Mouse (Mus musculus): ENCODE measurements around the gene Cntnap5a. TPM values are rescaled to one million over a fixed set of nuclear protein-coding genes. Genes with fewer than 3 reads are reported as not detected.

Cntnap5a gene
- polyA plus RNA-seq, 1 experiment from 2014 or later: 0.07 TPM

DNA sequence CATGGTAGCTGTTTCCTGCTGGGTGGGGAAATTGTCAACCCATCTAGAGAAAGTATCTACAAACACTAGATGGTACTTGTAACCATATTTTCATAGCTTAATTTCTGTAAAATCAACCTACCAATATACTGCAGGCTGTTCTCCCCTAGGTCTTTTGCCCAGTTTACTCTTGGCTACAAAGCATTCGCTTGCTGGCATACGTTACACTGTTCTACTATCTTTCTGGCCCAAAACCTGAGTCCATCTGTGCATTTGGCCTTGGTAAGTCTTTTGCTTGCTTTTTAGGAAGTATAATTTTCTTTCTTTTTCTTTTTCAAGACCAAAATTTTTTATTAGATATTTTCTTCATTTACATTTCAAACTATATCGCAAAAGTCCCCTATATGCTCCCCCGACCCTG lies 686.3 kb downstream of the Cntnap5a start:
- H3K27ac ChIP-seq (ENCODE audit: low read length): no peak overlapping the region

DNA sequence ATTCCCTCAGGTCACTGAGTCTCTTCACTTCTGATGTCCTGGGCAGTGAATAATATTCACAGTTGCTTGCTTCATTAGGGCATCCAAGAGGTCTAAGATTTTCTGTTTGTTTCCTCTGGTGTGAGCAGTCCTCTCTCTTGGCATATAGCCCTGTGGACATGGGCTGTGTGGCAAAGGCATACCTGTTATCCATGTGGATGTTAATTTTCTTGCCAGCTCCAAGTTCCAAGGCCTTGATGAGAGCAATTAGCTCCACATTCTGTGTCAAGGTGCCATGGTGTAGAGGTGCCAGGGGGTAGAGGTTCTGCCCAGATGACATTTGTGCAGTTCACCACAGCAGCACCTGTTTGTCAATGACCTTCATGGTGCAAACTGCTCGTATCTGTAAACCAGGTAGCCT lies 689.0 kb downstream of the Cntnap5a start:
- WGBS: 70% methylated on average over 1 of the region's 1 CpGs
- H3K36me3 ChIP-seq (ENCODE audit: control insufficient read depth, insufficient read depth, low read length): no peaks in the 10 kb centered on the region
- ATAC-seq: no peak

More for the DNA sequence above, 686.3 kb downstream of the Cntnap5a start:
- no peak overlapping the region for H3K4me3 ChIP-seq (ENCODE audit: low read length)
- no peaks in the 10 kb centered on the region for H3K36me3 ChIP-seq (ENCODE audit: control insufficient read depth, insufficient read depth, low read length)
- no peaks in the 10 kb centered on the region for H3K9me3 ChIP-seq (ENCODE audit: control insufficient read depth, low read length)
- H3K4me2 ChIP-seq (ENCODE audit: low read depth, low read length): no peak overlapping the region
- 93% methylated on average over 4 of the region's 4 CpGs for WGBS
- no peak for ATAC-seq
- H3K4me1 ChIP-seq (ENCODE audit: control insufficient read depth, insufficient read depth, low read length): no peaks in the 10 kb centered on the region
- H3K27me3 ChIP-seq (replicated peaks; ENCODE audit: control insufficient read depth, insufficient read depth, low read length): no peaks in the 10 kb centered on the region
- no peak overlapping the region for H3K9ac ChIP-seq (ENCODE audit: low read depth, low read length)

DNA sequence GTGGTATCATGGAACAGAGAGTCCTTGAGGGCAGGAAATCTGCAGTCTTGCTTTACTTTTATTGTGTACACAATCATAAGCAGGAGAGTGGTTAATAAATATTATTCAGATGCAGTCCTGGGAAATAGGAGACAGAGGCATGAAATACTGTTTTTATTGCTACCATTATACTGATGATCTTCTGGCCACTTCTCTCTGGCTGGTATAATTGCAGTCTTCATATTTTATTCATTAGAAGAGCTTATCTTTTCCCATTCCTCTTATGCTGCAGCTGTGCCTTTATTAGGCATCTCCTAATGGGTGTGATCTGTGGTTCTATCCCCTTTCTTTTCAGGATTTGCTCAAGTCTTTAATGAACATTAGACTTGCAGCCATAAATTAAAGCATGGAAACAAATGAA lies 707.8 kb downstream of the Cntnap5a start:
- ATAC-seq: no peak
- H3K27me3 ChIP-seq (replicated peaks; ENCODE audit: control insufficient read depth, insufficient read depth, low read length): no peaks in the 10 kb centered on the region
- H3K4me2 ChIP-seq (ENCODE audit: low read depth, low read length): no peak overlapping the region
- H3K4me3 ChIP-seq (ENCODE audit: low read length): no peak overlapping the region
- no peaks in the 10 kb centered on the region for H3K9me3 ChIP-seq (ENCODE audit: control insufficient read depth, low read length)
- H3K36me3 ChIP-seq (ENCODE audit: control insufficient read depth, insufficient read depth, low read length): no peaks in the 10 kb centered on the region
- no peaks in the 10 kb centered on the region for H3K4me1 ChIP-seq (ENCODE audit: control insufficient read depth, insufficient read depth, low read length)
- no peak overlapping the region for H3K9ac ChIP-seq (ENCODE audit: low read depth, low read length)
- no peak overlapping the region for H3K27ac ChIP-seq (ENCODE audit: low read length)

More for the DNA sequence above, 689.0 kb downstream of the Cntnap5a start:
- no peak overlapping the region for H3K4me3 ChIP-seq (ENCODE audit: low read length)
- H3K9ac ChIP-seq (ENCODE audit: low read depth, low read length): no peak overlapping the region
- no peaks in the 10 kb centered on the region for H3K9me3 ChIP-seq (ENCODE audit: control insufficient read depth, low read length)
- no peak overlapping the region for H3K4me2 ChIP-seq (ENCODE audit: low read depth, low read length)
- H3K27ac ChIP-seq (ENCODE audit: low read length): no peak overlapping the region
- H3K27me3 ChIP-seq (replicated peaks; ENCODE audit: control insufficient read depth, insufficient read depth, low read length): no peaks in the 10 kb centered on the region
- no peaks in the 10 kb centered on the region for H3K4me1 ChIP-seq (ENCODE audit: control insufficient read depth, insufficient read depth, low read length)

DNA sequence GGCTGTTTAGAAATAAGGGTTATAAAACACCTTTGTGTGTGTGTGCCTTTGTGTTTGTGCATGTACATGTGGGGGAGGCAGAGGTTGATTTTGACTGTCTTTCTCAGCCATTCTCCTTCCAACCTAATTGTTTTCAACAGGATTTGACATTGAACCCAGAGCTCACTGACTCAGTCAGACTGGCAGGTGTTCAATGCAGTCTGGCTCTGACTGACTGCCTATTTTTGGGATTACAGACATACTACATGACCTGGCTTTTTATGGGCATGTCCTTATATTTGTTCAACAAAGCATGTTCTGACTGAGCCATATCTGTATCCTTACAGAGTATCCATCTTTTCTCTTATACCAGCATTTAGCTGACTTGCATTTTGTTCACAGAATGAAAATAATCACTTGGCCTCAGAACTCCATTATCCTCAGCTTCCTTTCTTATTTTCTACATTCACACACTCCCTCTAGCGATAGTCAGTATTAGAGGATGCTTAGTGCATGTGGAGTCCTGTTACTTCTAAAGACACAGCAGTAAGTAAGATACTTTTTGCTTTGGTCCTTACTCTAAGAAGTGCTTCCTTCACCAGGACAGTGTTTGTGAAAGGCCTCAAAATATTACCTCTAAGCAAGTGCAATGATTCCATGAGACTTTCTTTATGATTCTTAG lies 717.6 kb downstream of the Cntnap5a start:
- ATAC-seq: no peak
- 73% methylated on average over 1 of the region's 1 CpGs for WGBS

DNA sequence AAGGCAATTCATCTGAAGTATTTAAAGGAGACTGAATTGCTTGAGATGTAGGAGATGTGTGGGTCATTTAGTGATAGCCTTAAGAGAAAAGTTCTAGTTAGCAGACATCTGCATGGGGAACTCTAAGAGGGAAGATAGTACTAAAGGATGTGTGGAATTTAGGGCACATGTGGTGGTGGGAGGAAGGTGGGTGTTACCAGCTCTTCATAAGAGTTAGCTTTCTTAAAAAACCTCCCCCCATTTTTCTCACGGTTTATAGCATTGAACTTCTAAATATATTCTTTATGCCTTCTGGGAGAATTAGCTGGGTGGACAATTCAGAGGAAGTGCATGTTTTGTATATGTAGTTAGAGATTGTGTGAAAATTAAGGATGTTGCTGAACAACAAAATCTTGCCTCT lies 725.3 kb downstream of the Cntnap5a start:
- ATAC-seq: no peak
- Histone ChIP-seq H3K9me3 (ENCODE audit: control insufficient read depth, low read length) (no peaks in the 10 kb centered on the region), H3K27me3 (replicated peaks; ENCODE audit: control insufficient read depth, insufficient read depth, low read length) (no peaks in the 10 kb centered on the region), H3K36me3 (ENCODE audit: control insufficient read depth, insufficient read depth, low read length) (no peaks in the 10 kb centered on the region), H3K4me2 (ENCODE audit: low read depth, low read length) (no peak overlapping the region), H3K9ac (ENCODE audit: low read depth, low read length) (no peak overlapping the region), H3K4me3 (ENCODE audit: low read length) (no peak overlapping the region), H3K27ac (ENCODE audit: low read length) (no peak overlapping the region), H3K4me1 (ENCODE audit: control insufficient read depth, insufficient read depth, low read length) (no peaks in the 10 kb centered on the region)
- WGBS: 82% methylated on average over 1 of the region's 1 CpGs

More for the DNA sequence above, 717.6 kb downstream of the Cntnap5a start:
- Histone ChIP-seq H3K36me3 (ENCODE audit: control insufficient read depth, insufficient read depth, low read length) (no peaks in the 10 kb centered on the region), H3K4me1 (ENCODE audit: control insufficient read depth, insufficient read depth, low read length) (no peaks in the 10 kb centered on the region), H3K4me2 (ENCODE audit: low read depth, low read length) (no peak overlapping the region), H3K9ac (ENCODE audit: low read depth, low read length) (no peak overlapping the region), H3K4me3 (ENCODE audit: low read length) (no peak overlapping the region), H3K27ac (ENCODE audit: low read length) (no peak overlapping the region), H3K27me3 (replicated peaks; ENCODE audit: control insufficient read depth, insufficient read depth, low read length) (no peaks in the 10 kb centered on the region), H3K9me3 (ENCODE audit: control insufficient read depth, low read length) (no peaks in the 10 kb centered on the region)

DNA sequence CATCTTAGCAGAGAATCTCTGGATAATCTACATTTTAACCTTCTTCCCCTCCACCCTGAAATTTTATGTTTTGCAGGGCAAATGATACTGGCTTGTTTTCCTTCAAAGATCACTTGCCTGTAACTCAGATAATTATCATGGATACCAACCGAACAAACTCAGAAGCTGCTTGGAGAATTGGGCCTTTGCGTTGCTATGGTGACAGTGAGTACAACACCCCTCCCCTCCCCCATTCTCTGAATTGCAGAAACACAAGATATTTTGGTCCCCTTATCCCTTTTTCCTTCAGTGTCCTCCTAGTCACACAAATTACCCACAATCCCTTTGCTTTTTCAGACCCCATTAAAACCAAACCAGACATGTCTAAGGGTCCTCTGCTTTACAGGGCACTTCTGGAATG lies 743.8 kb downstream of the Cntnap5a start:
- Histone ChIP-seq H3K4me1 (ENCODE audit: control insufficient read depth, insufficient read depth, low read length) (no peaks in the 10 kb centered on the region), H3K27ac (ENCODE audit: low read length) (no peak overlapping the region), H3K9ac (ENCODE audit: low read depth, low read length) (no peak overlapping the region), H3K27me3 (replicated peaks; ENCODE audit: control insufficient read depth, insufficient read depth, low read length) (no peaks in the 10 kb centered on the region), H3K4me3 (ENCODE audit: low read length) (no peak overlapping the region), H3K4me2 (ENCODE audit: low read depth, low read length) (no peak overlapping the region), H3K9me3 (ENCODE audit: control insufficient read depth, low read length) (no peaks in the 10 kb centered on the region), H3K36me3 (ENCODE audit: control insufficient read depth, insufficient read depth, low read length) (no peaks in the 10 kb centered on the region)
- no peak for ATAC-seq
- WGBS: 55% methylated on average over 2 of the region's 2 CpGs

DNA sequence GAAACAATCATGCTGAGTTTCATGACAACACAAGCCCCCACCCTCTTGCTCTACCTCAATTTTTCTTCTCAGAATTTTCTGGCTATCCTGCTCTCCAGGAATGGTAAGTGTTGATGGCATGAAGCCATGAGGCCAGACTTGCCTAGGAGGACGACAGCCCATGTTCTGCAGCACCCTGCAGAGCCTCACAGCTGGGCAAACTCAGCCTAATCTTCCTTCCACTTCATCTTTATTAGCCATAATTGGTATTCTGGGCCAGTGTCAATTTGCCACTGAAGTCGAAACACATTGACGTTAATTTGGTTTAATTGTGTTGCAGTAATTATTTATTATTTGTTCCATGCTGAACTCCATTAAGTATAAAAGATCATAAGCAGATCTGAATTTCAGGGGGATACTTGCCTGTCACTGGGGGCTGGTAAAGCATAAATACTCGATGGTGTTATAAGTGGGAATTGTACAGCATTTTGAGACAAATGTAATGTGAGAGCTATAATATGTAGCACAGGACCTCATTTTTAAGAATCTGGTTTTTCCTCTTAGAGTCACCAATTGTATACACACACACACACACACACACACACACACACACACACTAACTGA lies 770.7 kb downstream of the Cntnap5a start:
- WGBS: 60% methylated on average over 4 of the region's 4 CpGs
- H3K4me3 ChIP-seq (ENCODE audit: low read length): no peak overlapping the region
- no peaks in the 10 kb centered on the region for H3K36me3 ChIP-seq (ENCODE audit: control insufficient read depth, insufficient read depth, low read length)
- H3K27ac ChIP-seq (ENCODE audit: low read length): no peak overlapping the region
- no peaks in the 10 kb centered on the region for H3K4me1 ChIP-seq (ENCODE audit: control insufficient read depth, insufficient read depth, low read length)
- no peak overlapping the region for H3K4me2 ChIP-seq (ENCODE audit: low read depth, low read length)
- H3K27me3 ChIP-seq (replicated peaks; ENCODE audit: control insufficient read depth, insufficient read depth, low read length): no peaks in the 10 kb centered on the region
- no peak for ATAC-seq
- no peak overlapping the region for H3K9ac ChIP-seq (ENCODE audit: low read depth, low read length)
- no peaks in the 10 kb centered on the region; the same call in 1 of the 2 replicates for H3K9me3 ChIP-seq (ENCODE audit: control insufficient read depth, low read length)

DNA sequence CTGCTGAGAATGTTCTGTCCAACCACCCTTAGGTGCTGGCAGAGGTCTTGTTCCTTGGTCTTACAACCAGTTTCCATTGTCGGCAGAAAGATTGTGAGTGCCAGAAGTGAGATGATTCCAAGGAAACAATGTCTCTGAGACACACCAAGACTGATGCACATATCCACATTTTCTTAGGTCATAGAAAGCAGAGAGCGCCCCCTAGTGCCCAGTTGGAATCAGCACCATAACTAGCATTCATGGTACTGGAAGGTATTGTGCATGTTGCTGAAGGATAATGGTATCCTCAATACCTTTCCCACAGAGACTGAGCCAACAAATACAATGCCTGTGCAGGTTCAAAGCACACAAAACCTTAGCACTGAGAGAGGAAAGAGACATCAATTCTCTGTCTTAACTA lies 793.1 kb downstream of the Cntnap5a start:
- H3K4me1 ChIP-seq (ENCODE audit: control insufficient read depth, insufficient read depth, low read length): no peaks in the 10 kb centered on the region
- H3K4me2 ChIP-seq (ENCODE audit: low read depth, low read length): no peak overlapping the region
- no peak for ATAC-seq
- H3K27ac ChIP-seq (ENCODE audit: low read length): no peak overlapping the region
- H3K27me3 ChIP-seq (replicated peaks; ENCODE audit: control insufficient read depth, insufficient read depth, low read length): no peaks in the 10 kb centered on the region
- H3K4me3 ChIP-seq (ENCODE audit: low read length): no peak overlapping the region
- no peaks in the 10 kb centered on the region for H3K36me3 ChIP-seq (ENCODE audit: control insufficient read depth, insufficient read depth, low read length)
- WGBS: 27% methylated on average over 2 of the region's 2 CpGs
- no peaks in the 10 kb centered on the region for H3K9me3 ChIP-seq (ENCODE audit: control insufficient read depth, low read length)
- no peak overlapping the region for H3K9ac ChIP-seq (ENCODE audit: low read depth, low read length)

DNA sequence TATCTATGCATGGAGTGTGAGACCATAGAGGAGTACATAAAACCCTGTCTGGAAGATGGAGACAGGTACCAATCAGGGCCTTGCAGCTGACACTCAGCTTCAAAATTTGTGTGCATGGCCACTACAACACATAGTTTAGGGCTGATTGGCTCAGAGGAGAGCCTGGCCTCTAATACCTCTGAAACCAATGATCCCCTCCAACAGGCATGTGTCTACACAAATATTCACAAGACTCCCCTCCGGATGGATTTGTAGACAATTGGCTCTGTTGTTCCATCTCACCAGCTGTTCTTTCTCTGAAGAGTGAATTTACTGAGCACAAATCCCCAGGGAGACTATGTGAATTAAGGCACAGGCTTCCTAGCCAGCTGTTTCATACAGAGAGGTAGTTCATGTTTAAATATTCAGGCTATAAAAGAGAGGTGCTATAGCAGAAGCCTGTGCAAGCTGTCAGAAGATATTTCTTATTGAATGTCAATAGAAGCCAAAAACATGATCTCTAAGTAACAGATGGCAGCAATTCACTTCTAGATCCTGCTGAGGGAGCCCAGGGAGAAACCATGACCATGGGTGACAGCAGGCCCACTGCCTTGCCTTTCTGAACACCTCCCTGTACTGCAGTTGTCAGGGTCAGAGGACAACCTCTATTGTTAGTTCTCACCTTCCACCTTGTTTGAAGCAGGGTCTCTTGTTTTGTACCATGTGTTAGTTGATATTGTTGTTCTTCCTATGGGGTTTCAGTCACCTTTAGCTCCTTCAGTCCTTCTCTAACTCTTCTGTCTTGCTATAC lies 804.4 kb downstream of the Cntnap5a start:
- ATAC-seq: no peak
- Histone ChIP-seq H3K9ac (ENCODE audit: low read depth, low read length) (no peak overlapping the region), H3K4me1 (ENCODE audit: control insufficient read depth, insufficient read depth, low read length) (no peaks in the 10 kb centered on the region), H3K4me2 (ENCODE audit: low read depth, low read length) (no peak overlapping the region), H3K27me3 (replicated peaks; ENCODE audit: control insufficient read depth, insufficient read depth, low read length) (no peaks in the 10 kb centered on the region), H3K36me3 (ENCODE audit: control insufficient read depth, insufficient read depth, low read length) (no peaks in the 10 kb centered on the region), H3K9me3 (ENCODE audit: control insufficient read depth, low read length) (no peaks in the 10 kb centered on the region), H3K27ac (ENCODE audit: low read length) (no peak overlapping the region), H3K4me3 (ENCODE audit: low read length) (no peak overlapping the region)
- WGBS: 35% methylated on average over 1 of the region's 1 CpGs
